Mouse (Mus musculus): Measurements from ENCODE around the gene Immp2l. TPM values are rescaled to one million over a fixed set of nuclear protein-coding genes. Genes with fewer than 3 reads are reported as not detected.

Immp2l gene
- polyA plus RNA-seq, 1 experiment from 2014 or later = 9.4 TPM

GRCm38 (mm10) chr12:41185509-41185908 is 161.6 kb downstream of the Immp2l start:
- Histone ChIP-seq H3K9me3 (replicated peaks; ENCODE audit: control insufficient read depth, low read length) (no peaks in the 10 kb centered on the region), H3K27me3 (ENCODE audit: control insufficient read depth, insufficient read depth, low read length) (no peaks in the 10 kb centered on the region), H3K4me3 (ENCODE audit: low read length) (no peak overlapping the region), H3K4me1 (ENCODE audit: control insufficient read depth, insufficient read depth, low read length) (no peaks in the 10 kb centered on the region), H3K36me3 (ENCODE audit: control insufficient read depth, insufficient read depth) (no peaks in the 10 kb centered on the region), H3K27ac (ENCODE audit: low read length) (no peak overlapping the region), H3K9ac (ENCODE audit: low read length) (no peak overlapping the region), H3K4me2 (ENCODE audit: low read depth, low read length) (no peak overlapping the region)
- ATAC-seq (replicated peaks; ENCODE audit: extremely low read depth, insufficient read depth, low FRiP score) = no peak
- WGBS = 91% methylated on average over 6 of the region's 6 CpGs

- H3K9ac ChIP-seq (ENCODE audit: low read length) = no peak overlapping the region
- 26% methylated on average over 3 of the region's 3 CpGs for WGBS
- no peaks in the 10 kb centered on the region for H3K9me3 ChIP-seq (replicated peaks; ENCODE audit: control insufficient read depth, low read length)
- H3K27ac ChIP-seq (ENCODE audit: low read length) = no peak overlapping the region
- no peak overlapping the region for H3K4me2 ChIP-seq (ENCODE audit: low read depth, low read length)
- no peaks in the 10 kb centered on the region for H3K36me3 ChIP-seq (ENCODE audit: control insufficient read depth, insufficient read depth)
- no peak overlapping the region for H3K4me3 ChIP-seq (ENCODE audit: low read length)
- H3K4me1 ChIP-seq (ENCODE audit: control insufficient read depth, insufficient read depth, low read length) = peaks cover 4% of the 10 kb centered on the region
- no peak for ATAC-seq (replicated peaks; ENCODE audit: extremely low read depth, insufficient read depth, low FRiP score)
- no peaks in the 10 kb centered on the region for H3K27me3 ChIP-seq (ENCODE audit: control insufficient read depth, insufficient read depth, low read length)
These were observed 168.9 kb downstream of the Immp2l start for GRCm38 (mm10) chr12:41192829-41193228.

DNA sequence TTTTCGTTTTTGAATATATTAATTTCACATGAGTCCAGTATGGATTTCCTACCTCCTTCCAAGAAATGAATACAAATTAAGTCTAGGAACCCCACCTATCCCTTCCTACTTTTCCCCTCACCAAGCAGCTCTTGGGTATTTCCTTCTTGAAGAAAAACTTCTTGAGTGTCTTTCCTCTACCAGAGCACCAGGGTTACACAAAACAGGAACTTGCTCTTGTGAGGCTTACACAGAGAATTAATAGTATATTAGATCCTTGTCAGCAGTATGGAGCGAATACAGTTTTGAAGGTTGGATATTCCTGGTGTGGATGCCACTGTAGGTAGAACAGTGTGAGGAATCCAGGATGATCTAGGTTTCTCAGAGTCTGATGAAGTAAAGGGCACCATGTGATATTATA is 172.5 kb downstream of the Immp2l start:
- no peak for ATAC-seq (replicated peaks; ENCODE audit: extremely low read depth, insufficient read depth, low FRiP score)
- Histone ChIP-seq H3K4me2 (ENCODE audit: low read depth, low read length) (no peak overlapping the region), H3K9ac (ENCODE audit: low read length) (no peak overlapping the region), H3K27ac (ENCODE audit: low read length) (no peak overlapping the region), H3K27me3 (ENCODE audit: control insufficient read depth, insufficient read depth, low read length) (no peaks in the 10 kb centered on the region), H3K4me1 (ENCODE audit: control insufficient read depth, insufficient read depth, low read length) (peaks cover 4% of the 10 kb centered on the region), H3K36me3 (ENCODE audit: control insufficient read depth, insufficient read depth) (no peaks in the 10 kb centered on the region), H3K9me3 (replicated peaks; ENCODE audit: control insufficient read depth, low read length) (no peaks in the 10 kb centered on the region), H3K4me3 (ENCODE audit: low read length) (no peak overlapping the region)
- 90% methylated on average over 2 of the region's 2 CpGs for WGBS

- peaks cover 3% of the 10 kb centered on the region; the same call in 1 of the 2 replicates for H3K9me3 ChIP-seq (replicated peaks; ENCODE audit: control insufficient read depth, low read length)
- H3K27me3 ChIP-seq (ENCODE audit: control insufficient read depth, insufficient read depth, low read length) = no peaks in the 10 kb centered on the region
- no peak overlapping the region for H3K4me3 ChIP-seq (ENCODE audit: low read length)
- no peaks in the 10 kb centered on the region for H3K4me1 ChIP-seq (ENCODE audit: control insufficient read depth, insufficient read depth, low read length)
- no peak overlapping the region for H3K9ac ChIP-seq (ENCODE audit: low read length)
- 41% methylated on average over 1 of the region's 1 CpGs for WGBS
- H3K27ac ChIP-seq (ENCODE audit: low read length) = no peak overlapping the region
- H3K4me2 ChIP-seq (ENCODE audit: low read depth, low read length) = no peak overlapping the region
- no peaks in the 10 kb centered on the region for H3K36me3 ChIP-seq (ENCODE audit: control insufficient read depth, insufficient read depth)
- ATAC-seq (replicated peaks; ENCODE audit: extremely low read depth, insufficient read depth, low FRiP score) = no peak
These were observed 191.3 kb downstream of the Immp2l start for GRCm38 (mm10) chr12:41215186-41215585.

DNA sequence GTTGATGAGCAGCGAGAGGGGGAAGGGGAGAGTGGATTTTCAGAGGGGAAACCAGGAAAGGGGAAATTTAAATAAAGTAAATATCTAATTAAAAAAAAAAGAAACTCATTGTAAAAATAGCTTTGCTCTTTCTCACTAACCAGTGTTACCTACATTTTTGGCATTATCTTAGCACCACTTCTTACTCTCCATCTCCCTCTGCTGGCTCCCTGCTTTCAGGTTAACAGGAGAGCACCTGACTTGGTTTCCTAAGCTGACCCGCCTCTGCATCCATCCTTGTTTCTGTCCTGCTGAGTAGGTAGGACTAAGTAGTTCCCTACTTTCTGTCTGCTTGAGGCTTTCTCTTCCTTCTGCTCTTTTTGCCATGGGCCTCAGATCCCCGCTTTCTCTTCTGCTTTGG is 198.0 kb downstream of the Immp2l start:
- H3K27ac ChIP-seq (ENCODE audit: low read length) = no peak overlapping the region
- ATAC-seq (replicated peaks; ENCODE audit: extremely low read depth, insufficient read depth, low FRiP score) = no peak
- no peaks in the 10 kb centered on the region for H3K4me1 ChIP-seq (ENCODE audit: control insufficient read depth, insufficient read depth, low read length)
- no peak overlapping the region for H3K9ac ChIP-seq (ENCODE audit: low read length)
- WGBS = 66% methylated on average over 3 of the region's 3 CpGs
- no peaks in the 10 kb centered on the region for H3K9me3 ChIP-seq (replicated peaks; ENCODE audit: control insufficient read depth, low read length)
- H3K4me3 ChIP-seq (ENCODE audit: low read length) = no peak overlapping the region
- H3K27me3 ChIP-seq (ENCODE audit: control insufficient read depth, insufficient read depth, low read length) = no peaks in the 10 kb centered on the region
- H3K4me2 ChIP-seq (ENCODE audit: low read depth, low read length) = no peak overlapping the region
- H3K36me3 ChIP-seq (ENCODE audit: control insufficient read depth, insufficient read depth) = no peaks in the 10 kb centered on the region

- no peak overlapping the region for H3K4me3 ChIP-seq (ENCODE audit: low read length)
- no peak for ATAC-seq (replicated peaks; ENCODE audit: extremely low read depth, insufficient read depth, low FRiP score)
- 75% methylated on average over 1 of the region's 1 CpGs for WGBS
These were observed 199.8 kb downstream of the Immp2l start for GRCm38 (mm10) chr12:41223686-41224085.

DNA sequence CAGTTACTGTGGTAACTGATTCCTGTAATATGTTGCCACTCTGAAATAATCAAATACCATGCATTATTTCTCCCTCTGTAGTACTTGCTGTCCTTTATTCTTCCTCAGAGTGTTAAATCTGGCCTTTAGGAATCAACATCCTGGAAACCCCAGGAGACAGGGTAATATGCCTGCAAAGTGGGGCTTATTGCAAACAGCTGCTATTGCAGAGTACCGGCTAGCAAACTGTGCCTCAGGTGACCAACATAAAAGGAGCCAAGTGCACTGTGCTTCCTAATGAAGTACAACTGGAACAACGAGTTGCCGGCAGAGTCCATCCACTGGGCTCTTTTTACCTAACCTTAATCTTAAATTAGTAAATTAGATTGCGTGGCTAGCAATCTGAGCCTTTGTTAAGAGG is 200.6 kb downstream of the Immp2l start:
- Histone ChIP-seq H3K4me3 (ENCODE audit: low read length) (no peak overlapping the region), H3K27me3 (ENCODE audit: control insufficient read depth, insufficient read depth, low read length) (no peaks in the 10 kb centered on the region), H3K4me1 (ENCODE audit: control insufficient read depth, insufficient read depth, low read length) (no peaks in the 10 kb centered on the region), H3K27ac (ENCODE audit: low read length) (no peak overlapping the region), H3K9me3 (replicated peaks; ENCODE audit: control insufficient read depth, low read length) (no peaks in the 10 kb centered on the region), H3K4me2 (ENCODE audit: low read depth, low read length) (no peak overlapping the region), H3K36me3 (ENCODE audit: control insufficient read depth, insufficient read depth) (no peaks in the 10 kb centered on the region), H3K9ac (ENCODE audit: low read length) (no peak overlapping the region)
- ATAC-seq (replicated peaks; ENCODE audit: extremely low read depth, insufficient read depth, low FRiP score) = no peak
- WGBS = 77% methylated on average over 4 of the region's 4 CpGs

More at GRCm38 (mm10) chr12:41223686-41224085, 199.8 kb downstream of the Immp2l start:
- no peaks in the 10 kb centered on the region for H3K27me3 ChIP-seq (ENCODE audit: control insufficient read depth, insufficient read depth, low read length)
- no peak overlapping the region for H3K27ac ChIP-seq (ENCODE audit: low read length)
- no peaks in the 10 kb centered on the region for H3K4me1 ChIP-seq (ENCODE audit: control insufficient read depth, insufficient read depth, low read length)
- no peak overlapping the region for H3K9ac ChIP-seq (ENCODE audit: low read length)
- H3K4me2 ChIP-seq (ENCODE audit: low read depth, low read length) = no peak overlapping the region
- H3K9me3 ChIP-seq (replicated peaks; ENCODE audit: control insufficient read depth, low read length) = no peaks in the 10 kb centered on the region
- H3K36me3 ChIP-seq (ENCODE audit: control insufficient read depth, insufficient read depth) = no peaks in the 10 kb centered on the region

GRCm38 (mm10) chr12:41231966-41232365 is 208.1 kb downstream of the Immp2l start:
- ATAC-seq (replicated peaks; ENCODE audit: extremely low read depth, insufficient read depth, low FRiP score) = no peak
- Histone ChIP-seq H3K9ac (ENCODE audit: low read length) (no peak overlapping the region), H3K9me3 (replicated peaks; ENCODE audit: control insufficient read depth, low read length) (no peaks in the 10 kb centered on the region), H3K27ac (ENCODE audit: low read length) (no peak overlapping the region), H3K4me1 (ENCODE audit: control insufficient read depth, insufficient read depth, low read length) (no peaks in the 10 kb centered on the region), H3K36me3 (ENCODE audit: control insufficient read depth, insufficient read depth) (no peaks in the 10 kb centered on the region), H3K4me2 (ENCODE audit: low read depth, low read length) (no peak overlapping the region), H3K27me3 (ENCODE audit: control insufficient read depth, insufficient read depth, low read length) (no peaks in the 10 kb centered on the region), H3K4me3 (ENCODE audit: low read length) (no peak overlapping the region)
- WGBS = 57% methylated on average over 2 of the region's 2 CpGs

DNA sequence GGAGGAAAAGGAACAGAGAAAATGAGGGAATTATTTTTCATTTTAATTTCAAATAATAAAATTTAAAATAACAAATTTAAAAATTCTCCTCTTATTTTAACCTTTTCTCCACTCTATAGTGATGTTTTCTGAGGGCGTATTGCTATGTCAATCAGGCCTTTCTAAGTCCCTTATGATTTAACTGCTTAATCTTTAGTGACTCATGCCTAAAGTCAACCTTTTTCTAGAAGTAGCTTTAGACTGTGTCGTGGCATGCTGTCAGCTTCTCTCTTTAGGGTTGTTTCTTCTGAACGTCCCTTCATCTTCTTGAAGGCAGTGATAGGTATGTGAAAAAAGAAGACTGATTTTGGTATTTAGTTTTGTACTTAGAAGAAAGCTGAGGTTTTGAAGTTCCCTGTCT is 214.0 kb downstream of the Immp2l start:
- no peaks in the 10 kb centered on the region for H3K4me1 ChIP-seq (ENCODE audit: control insufficient read depth, insufficient read depth, low read length)
- H3K9me3 ChIP-seq (replicated peaks; ENCODE audit: control insufficient read depth, low read length) = no peaks in the 10 kb centered on the region
- no peak for ATAC-seq (replicated peaks; ENCODE audit: extremely low read depth, insufficient read depth, low FRiP score)
- H3K9ac ChIP-seq (ENCODE audit: low read length) = no peak overlapping the region
- WGBS = 64% methylated on average over 3 of the region's 3 CpGs
- no peak overlapping the region for H3K27ac ChIP-seq (ENCODE audit: low read length)
- no peaks in the 10 kb centered on the region for H3K27me3 ChIP-seq (ENCODE audit: control insufficient read depth, insufficient read depth, low read length)
- H3K4me2 ChIP-seq (ENCODE audit: low read depth, low read length) = no peak overlapping the region
- H3K4me3 ChIP-seq (ENCODE audit: low read length) = no peak overlapping the region
- no peaks in the 10 kb centered on the region for H3K36me3 ChIP-seq (ENCODE audit: control insufficient read depth, insufficient read depth)

DNA sequence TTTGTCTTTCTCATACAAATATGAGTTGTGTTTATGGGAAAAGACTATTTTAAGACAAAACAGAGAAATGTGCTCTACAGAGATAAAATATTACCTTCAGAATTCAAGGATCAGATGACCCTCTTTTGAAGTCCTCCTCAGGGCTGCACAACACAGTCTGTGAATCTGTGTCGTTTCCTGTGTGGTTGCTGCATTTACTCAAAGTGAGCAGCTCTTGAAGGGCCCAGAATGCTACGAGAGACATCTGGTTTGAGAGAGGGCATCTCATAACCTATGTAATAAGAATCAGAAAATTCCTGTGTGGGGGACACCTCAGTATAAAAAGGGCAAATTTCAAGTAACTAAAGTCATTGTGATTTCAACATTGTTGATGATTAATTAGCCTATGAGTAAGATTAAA is 217.3 kb downstream of the Immp2l start:
- Histone ChIP-seq H3K36me3 (ENCODE audit: control insufficient read depth, insufficient read depth) (no peaks in the 10 kb centered on the region), H3K27me3 (ENCODE audit: control insufficient read depth, insufficient read depth, low read length) (no peaks in the 10 kb centered on the region), H3K4me3 (ENCODE audit: low read length) (no peak overlapping the region), H3K27ac (ENCODE audit: low read length) (no peak overlapping the region), H3K4me1 (ENCODE audit: control insufficient read depth, insufficient read depth, low read length) (no peaks in the 10 kb centered on the region), H3K9me3 (replicated peaks; ENCODE audit: control insufficient read depth, low read length) (no peaks in the 10 kb centered on the region), H3K4me2 (ENCODE audit: low read depth, low read length) (no peak overlapping the region), H3K9ac (ENCODE audit: low read length) (no peak overlapping the region)
- ATAC-seq (replicated peaks; ENCODE audit: extremely low read depth, insufficient read depth, low FRiP score) = no peak
- 55% methylated on average over 2 of the region's 2 CpGs for WGBS
